Mouse (Mus musculus): ENCODE results near the gene Cbfa2t2. TPM values are rescaled to one million over a fixed set of nuclear protein-coding genes. Genes with fewer than 3 reads are reported as not detected.

Gene Cbfa2t2
- polyA plus RNA-seq, 1 experiment: 12.7 TPM

GRCm38 (mm10) chr2:154539720-154540119, 103.4 kb downstream of the Cbfa2t2 start:
- no peak overlapping the region for H3K4me3 ChIP-seq (replicated peaks; ENCODE audit: extremely low read depth, low read depth, low read length)
- H3K4me1 ChIP-seq (ENCODE audit: control insufficient read depth, insufficient read depth, low read length): no peaks in the 10 kb centered on the region
- no peak for TF ChIP-seq POLR2A (IDR thresholded peaks at IDR 0.05; ENCODE audit: borderline replicate concordance, extremely low read depth, low read depth, low read length)
- TF ChIP-seq CTCF (IDR thresholded peaks at IDR 0.05; ENCODE audit: insufficient read depth, low read length): peak; percentile 40
- no peak for DNase-seq
- 76% methylated on average over 3 of the region's 3 CpGs for WGBS

GRCm38 (mm10) chr2:154541630-154542029, 105.3 kb downstream of the Cbfa2t2 start:
- H3K4me3 ChIP-seq (replicated peaks; ENCODE audit: extremely low read depth, low read depth, low read length): no peak overlapping the region
- H3K4me1 ChIP-seq (ENCODE audit: control insufficient read depth, insufficient read depth, low read length): no peaks in the 10 kb centered on the region
- no peak for TF ChIP-seq CTCF (IDR thresholded peaks at IDR 0.05; ENCODE audit: insufficient read depth, low read length)
- TF ChIP-seq POLR2A (IDR thresholded peaks at IDR 0.05; ENCODE audit: borderline replicate concordance, extremely low read depth, low read depth, low read length): no peak
- DNase-seq: no peak
- WGBS: 84% methylated on average over 2 of the region's 2 CpGs

GRCm38 (mm10) chr2:154543567-154544347, 107.5 kb downstream of the Cbfa2t2 start:
- 81% methylated on average over 9 of the region's 9 CpGs for WGBS
- no peak for DNase-seq
- TF ChIP-seq POLR2A (IDR thresholded peaks at IDR 0.05; ENCODE audit: borderline replicate concordance, extremely low read depth, low read depth, low read length) (no peak), CTCF (IDR thresholded peaks at IDR 0.05; ENCODE audit: insufficient read depth, low read length) (no peak)

GRCm38 (mm10) chr2:154546711-154547110, 110.4 kb downstream of the Cbfa2t2 start, which contains the start of gene 1700003F12Rik:
TSS of gene 1700003F12Rik (plus strand) at chr2:154547085.
- 93% methylated on average over 10 of the region's 10 CpGs for WGBS
- TF ChIP-seq CTCF (IDR thresholded peaks at IDR 0.05; ENCODE audit: insufficient read depth, low read length) (no peak), POLR2A (IDR thresholded peaks at IDR 0.05; ENCODE audit: borderline replicate concordance, extremely low read depth, low read depth, low read length) (no peak)
- no peak for DNase-seq
- no peak within 1 kb of the TSS for H3K4me3 ChIP-seq (replicated peaks; ENCODE audit: extremely low read depth, low read depth, low read length)
- peaks cover 3% of the 10 kb centered on the region for H3K4me1 ChIP-seq (ENCODE audit: control insufficient read depth, insufficient read depth, low read length)

More at GRCm38 (mm10) chr2:154543567-154544347, 107.5 kb downstream of the Cbfa2t2 start:
- Histone ChIP-seq H3K4me1 (ENCODE audit: control insufficient read depth, insufficient read depth, low read length) (no peaks in the 10 kb centered on the region), H3K4me3 (replicated peaks; ENCODE audit: extremely low read depth, low read depth, low read length) (no peak overlapping the region)

GRCm38 (mm10) chr2:154548688-154549087, 112.4 kb downstream of the Cbfa2t2 start:
- DNase-seq: no peak
- no peak overlapping the region for H3K4me3 ChIP-seq (replicated peaks; ENCODE audit: extremely low read depth, low read depth, low read length)
- WGBS: 59% methylated on average over 3 of the region's 3 CpGs

GRCm38 (mm10) chr2:154549127-154549885, 113.0 kb downstream of the Cbfa2t2 start:
- no peak for TF ChIP-seq POLR2A (IDR thresholded peaks at IDR 0.05; ENCODE audit: borderline replicate concordance, extremely low read depth, low read depth, low read length)
- no peak for TF ChIP-seq CTCF (IDR thresholded peaks at IDR 0.05; ENCODE audit: insufficient read depth, low read length)
- peaks cover 10% of the 10 kb centered on the region for H3K4me1 ChIP-seq (ENCODE audit: control insufficient read depth, insufficient read depth, low read length)
- H3K4me3 ChIP-seq (replicated peaks; ENCODE audit: extremely low read depth, low read depth, low read length): peak overlapping the region; percentile 11
- 6% methylated on average over 46 of the region's 48 CpGs for WGBS
- DNase-seq: peak; percentile 42

More at GRCm38 (mm10) chr2:154548688-154549087, 112.4 kb downstream of the Cbfa2t2 start:
- no peak for TF ChIP-seq POLR2A (IDR thresholded peaks at IDR 0.05; ENCODE audit: borderline replicate concordance, extremely low read depth, low read depth, low read length)
- H3K4me1 ChIP-seq (ENCODE audit: control insufficient read depth, insufficient read depth, low read length): peaks cover 10% of the 10 kb centered on the region

GRCm38 (mm10) chr2:154549886-154550189, 113.6 kb downstream of the Cbfa2t2 start:
- WGBS: 17% methylated on average over 20 of the region's 20 CpGs
- peaks cover 10% of the 10 kb centered on the region for H3K4me1 ChIP-seq (ENCODE audit: control insufficient read depth, insufficient read depth, low read length)
- H3K4me3 ChIP-seq (replicated peaks; ENCODE audit: extremely low read depth, low read depth, low read length): no peak overlapping the region
- no peak for TF ChIP-seq POLR2A (IDR thresholded peaks at IDR 0.05; ENCODE audit: borderline replicate concordance, extremely low read depth, low read depth, low read length)
- no peak for TF ChIP-seq CTCF (IDR thresholded peaks at IDR 0.05; ENCODE audit: insufficient read depth, low read length)
- no peak for DNase-seq

GRCm38 (mm10) chr2:154550937-154551336, 114.7 kb downstream of the Cbfa2t2 start:
- WGBS: 84% methylated on average over 2 of the region's 2 CpGs

GRCm38 (mm10) chr2:154551476-154551875, 115.2 kb downstream of the Cbfa2t2 start, which contains the start of gene Actl10:
TSS of gene Actl10 (plus strand) at chr2:154551776.
- 95% methylated on average over 4 of the region's 4 CpGs for WGBS
- peaks cover 10% of the 10 kb centered on the region for H3K4me1 ChIP-seq (ENCODE audit: control insufficient read depth, insufficient read depth, low read length)
- no peak for DNase-seq
- TF ChIP-seq CTCF (IDR thresholded peaks at IDR 0.05; ENCODE audit: insufficient read depth, low read length): no peak
- H3K4me3 ChIP-seq (replicated peaks; ENCODE audit: extremely low read depth, low read depth, low read length): peak within 1 kb of the TSS; percentile 54

More at GRCm38 (mm10) chr2:154550937-154551336, 114.7 kb downstream of the Cbfa2t2 start:
- no peak for DNase-seq
- Histone ChIP-seq H3K4me3 (replicated peaks; ENCODE audit: extremely low read depth, low read depth, low read length) (no peak overlapping the region), H3K4me1 (ENCODE audit: control insufficient read depth, insufficient read depth, low read length) (peaks cover 10% of the 10 kb centered on the region)
- TF ChIP-seq CTCF (IDR thresholded peaks at IDR 0.05; ENCODE audit: insufficient read depth, low read length) (no peak), POLR2A (IDR thresholded peaks at IDR 0.05; ENCODE audit: borderline replicate concordance, extremely low read depth, low read depth, low read length) (no peak)

Measured in lung, adult 2 months (tissue).